Mouse (Mus musculus) lung, adult 2 months (tissue): ENCODE data around the gene Jund.

Source experiments
- CTCF ChIP-seq: fragments of 200-500 bp; IDR thresholded peaks from 2 replicates; pipeline ENCODE4 v1.5.1; 2011; ENCODE audit warnings: mild to moderate bottlenecking, low read length, control low read depth; ENCODE audit not compliant: insufficient read depth
- POLR2A ChIP-seq: fragments of 200-500 bp; IDR thresholded peaks from 2 replicates; pipeline ENCODE4 v1.6.1; 2011; ENCODE audit warnings: low read depth, mild to moderate bottlenecking, control low read depth, low read length, borderline replicate concordance; ENCODE audit errors: extremely low read depth

DNA sequence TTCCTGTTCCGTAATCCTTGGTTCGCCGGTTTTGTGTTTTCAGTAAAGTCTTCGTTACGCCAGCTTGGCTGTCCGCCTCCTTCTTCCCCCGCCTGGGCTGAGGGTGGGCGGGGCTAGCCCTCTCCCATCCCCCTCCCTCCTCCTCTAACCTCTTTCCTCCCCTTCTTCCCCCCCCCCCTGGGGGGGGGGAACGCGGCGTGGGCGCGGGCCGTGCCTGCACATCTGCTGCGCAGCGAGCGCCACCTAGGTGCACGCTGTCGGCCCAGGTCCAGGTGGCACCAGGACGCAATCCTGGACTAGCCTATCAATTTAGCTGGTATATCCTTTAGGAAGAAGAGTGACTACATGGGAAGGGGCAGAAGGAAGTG lies 1.8 kb downstream of the Jund start:
- TF ChIP-seq CTCF (peak; percentile 67), POLR2A (peak; percentile 66; the same call in 1 of the 2 replicates)
